Mouse (Mus musculus) neural tube, embryonic 15.5 days (tissue): ENCODE measurements around the gene Susd5. TPM values are rescaled to one million over a fixed set of nuclear protein-coding genes. Genes with fewer than 3 reads are reported as not detected.
A peak's percentile ranks its signal among the peaks of the same experiment; 100 is the strongest.

ENCODE experiments used
- ATAC-seq: fragments of 200-750 bp; cut with Nextera tagmentation; 2 replicates; pipeline ENCODE4 v1.8.0; 2017; ENCODE audit warnings: mild to moderate bottlenecking, moderate TSS enrichment, moderate library complexity; ENCODE audit not compliant: low FRiP score
- H3K27ac ChIP-seq: fragments of 300-500 bp; sonication (generic); replicated peaks from 2 replicates; pipeline ENCODE4 v1.5.1; 2015; ENCODE audit warnings: mild to moderate bottlenecking, inconsistent platforms
- H3K27me3 ChIP-seq: fragments of 300-500 bp; sonication (generic); replicated peaks from 2 replicates; pipeline ENCODE4 v1.6.1; 2015; ENCODE audit warnings: inconsistent platforms
- H3K36me3 ChIP-seq: fragments of 300-500 bp; sonication (generic); 2 replicates; pipeline ENCODE4 v1.6.1; 2015; ENCODE audit warnings: inconsistent platforms
- H3K4me1 ChIP-seq: fragments of 300-500 bp; sonication (generic); 2 replicates; pipeline ENCODE4 v1.6.1; 2015; ENCODE audit warnings: inconsistent platforms
- H3K4me2 ChIP-seq: fragments of 300-500 bp; sonication (generic); 2 replicates; pipeline ENCODE4 v1.6.1; 2015; ENCODE audit warnings: inconsistent platforms, mild to moderate bottlenecking, moderate library complexity
- H3K4me3 ChIP-seq: fragments of 300-500 bp; sonication (generic); replicated peaks from 2 replicates; pipeline ENCODE4 v1.5.1; 2015; ENCODE audit warnings: mild to moderate bottlenecking, inconsistent platforms
- H3K9ac ChIP-seq: fragments of 300-500 bp; sonication (generic); replicated peaks from 2 replicates; pipeline ENCODE4 v1.6.1; 2015; ENCODE audit warnings: mild to moderate bottlenecking, inconsistent platforms
- H3K9me3 ChIP-seq: fragments of 300-500 bp; sonication (generic); replicated peaks from 2 replicates; pipeline ENCODE4 v1.6.1; 2016; ENCODE audit warnings: inconsistent platforms
- WGBS: fragments of 180-500 bp; shearing (Covaris S2); methylation state at CpG from one replicate; pipeline ENCODE4 v1.1.7; 2015; ENCODE audit warnings: mixed read lengths; 5-methylcytosine and 5-hydroxymethylcytosine counted together
- polyA plus RNA-seq: library from polyadenylated mRNA; unstranded; fragments of >200 nt; fragmentation: Nextera tagmentation; extraction: Ambion mirVana; gene quantifications from 2 replicates; pipeline ENCODE4 v1.2.1, GENCODE M21; 2015

The Susd5 gene
- polyA plus RNA-seq, result 2.1 and 3.1 TPM in 2 replicates

- peaks cover 36% of the 10 kb centered on the region for H3K27me3 ChIP-seq
- no peaks in the 10 kb centered on the region for H3K9me3 ChIP-seq
Observed at GRCm38 (mm10) chr9:114057090-114057796, at the start of gene Susd5. Gene Susd5, plus strand, starts transcription at chr9:114057140.

GRCm38 (mm10) chr9:114007850-114008350 lies 49.0 kb upstream of the Susd5 start:
- no peaks in the 10 kb centered on the region for H3K9me3 ChIP-seq
- no peak overlapping the region for H3K27ac ChIP-seq
- 91% methylated on average over 9 of the region's 9 CpGs for WGBS
- ATAC-seq, result no peak
- no peak overlapping the region for H3K9ac ChIP-seq
- H3K4me2 ChIP-seq, result no peak overlapping the region
- H3K4me3 ChIP-seq, result no peak overlapping the region
- peaks cover 9% of the 10 kb centered on the region for H3K36me3 ChIP-seq
- H3K4me1 ChIP-seq, result no peaks in the 10 kb centered on the region
- H3K27me3 ChIP-seq, result no peaks in the 10 kb centered on the region

More at GRCm38 (mm10) chr9:114057090-114057796, at the start of gene Susd5:
- H3K36me3 ChIP-seq, result no peaks in the 10 kb centered on the region
- peak; percentile 55 for ATAC-seq
- peak within 1 kb of the TSS; percentile 51 for H3K4me3 ChIP-seq
- peak within 1 kb of the TSS; percentile 42 for H3K9ac ChIP-seq
- WGBS, result under 1% methylated on average over 58 of the region's 60 CpGs
- peak within 1 kb of the TSS; percentile 87 for H3K4me2 ChIP-seq
- no peak within 1 kb of the TSS for H3K27ac ChIP-seq
- peaks cover 8% of the 10 kb centered on the region for H3K4me1 ChIP-seq

- WGBS, result 36% methylated on average over 5 of the region's 5 CpGs
- no peak for ATAC-seq
- H3K27me3 ChIP-seq, result no peaks in the 10 kb centered on the region
Observed at GRCm38 (mm10) chr9:114009526-114009925, 47.4 kb upstream of the Susd5 start.

GRCm38 (mm10) chr9:114011203-114011602 lies 45.7 kb upstream of the Susd5 start:
- no peak overlapping the region for H3K27ac ChIP-seq
- H3K4me1 ChIP-seq, result no peaks in the 10 kb centered on the region
- no peak overlapping the region for H3K9ac ChIP-seq
- 71% methylated on average over 18 of the region's 18 CpGs for WGBS
- no peak for ATAC-seq
- no peak overlapping the region for H3K4me3 ChIP-seq
- H3K27me3 ChIP-seq, result no peaks in the 10 kb centered on the region
- H3K36me3 ChIP-seq, result 0 out of 2 replicates have a peak, but pooled peaks cover 4% of the 10 kb centered on the region
- no peak overlapping the region for H3K4me2 ChIP-seq
- H3K9me3 ChIP-seq, result no peaks in the 10 kb centered on the region

More at GRCm38 (mm10) chr9:114009526-114009925, 47.4 kb upstream of the Susd5 start:
- no peak overlapping the region for H3K4me2 ChIP-seq
- no peaks in the 10 kb centered on the region for H3K4me1 ChIP-seq
- H3K9me3 ChIP-seq, result no peaks in the 10 kb centered on the region
- H3K27ac ChIP-seq, result no peak overlapping the region
- 0 out of 2 replicates have a peak, but pooled peaks cover 4% of the 10 kb centered on the region for H3K36me3 ChIP-seq
- H3K9ac ChIP-seq, result no peak overlapping the region
- H3K4me3 ChIP-seq, result no peak overlapping the region

- no peaks in the 10 kb centered on the region for H3K4me1 ChIP-seq
- WGBS, result 92% methylated on average over 1 of the region's 1 CpGs
- no peak overlapping the region for H3K4me3 ChIP-seq
- no peak overlapping the region for H3K4me2 ChIP-seq
- ATAC-seq, result no peak
- no peak overlapping the region for H3K9ac ChIP-seq
- H3K27ac ChIP-seq, result no peak overlapping the region
- H3K36me3 ChIP-seq, result 0 out of 2 replicates have a peak, but pooled peaks cover 4% of the 10 kb centered on the region
- H3K9me3 ChIP-seq, result no peaks in the 10 kb centered on the region
- no peaks in the 10 kb centered on the region for H3K27me3 ChIP-seq
Observed at GRCm38 (mm10) chr9:114014034-114014433, 42.9 kb upstream of the Susd5 start.

- Histone ChIP-seq H3K9me3 (no peaks in the 10 kb centered on the region), H3K4me2 (no peak overlapping the region), H3K4me3 (no peak overlapping the region), H3K36me3 (0 out of 2 replicates have a peak, but pooled peaks cover 4% of the 10 kb centered on the region), H3K4me1 (no peaks in the 10 kb centered on the region), H3K9ac (no peak overlapping the region), H3K27ac (no peak overlapping the region), H3K27me3 (no peaks in the 10 kb centered on the region)
- 88% methylated on average over 4 of the region's 4 CpGs for WGBS
- no peak for ATAC-seq
Observed at GRCm38 (mm10) chr9:114015724-114016123, 41.2 kb upstream of the Susd5 start.

GRCm38 (mm10) chr9:114016402-114016801 lies 40.5 kb upstream of the Susd5 start:
- no peaks in the 10 kb centered on the region for H3K4me1 ChIP-seq
- no peak for ATAC-seq

GRCm38 (mm10) chr9:114019012-114019762 lies 37.8 kb upstream of the Susd5 start:
- WGBS, result 91% methylated on average over 7 of the region's 7 CpGs
- ATAC-seq, result no peak
- no peak overlapping the region for H3K9ac ChIP-seq

More at GRCm38 (mm10) chr9:114016402-114016801, 40.5 kb upstream of the Susd5 start:
- H3K4me3 ChIP-seq, result no peak overlapping the region
- H3K36me3 ChIP-seq, result 0 out of 2 replicates have a peak, but pooled peaks cover 4% of the 10 kb centered on the region
- 89% methylated on average over 4 of the region's 4 CpGs for WGBS
- no peak overlapping the region for H3K4me2 ChIP-seq
- H3K9ac ChIP-seq, result no peak overlapping the region
- no peak overlapping the region for H3K27ac ChIP-seq
- H3K27me3 ChIP-seq, result no peaks in the 10 kb centered on the region
- no peaks in the 10 kb centered on the region for H3K9me3 ChIP-seq

GRCm38 (mm10) chr9:114022141-114022540 lies 34.8 kb upstream of the Susd5 start:
- Histone ChIP-seq H3K9ac (no peak overlapping the region), H3K4me2 (no peak overlapping the region), H3K27me3 (no peaks in the 10 kb centered on the region), H3K9me3 (no peaks in the 10 kb centered on the region), H3K4me1 (peaks cover 17% of the 10 kb centered on the region), H3K36me3 (no peaks in the 10 kb centered on the region), H3K4me3 (no peak overlapping the region), H3K27ac (no peak overlapping the region)
- WGBS, result 67% methylated on average over 4 of the region's 4 CpGs
- no peak for ATAC-seq

More at GRCm38 (mm10) chr9:114019012-114019762, 37.8 kb upstream of the Susd5 start:
- H3K27ac ChIP-seq, result no peak overlapping the region
- H3K27me3 ChIP-seq, result no peaks in the 10 kb centered on the region
- no peak overlapping the region for H3K4me2 ChIP-seq
- no peaks in the 10 kb centered on the region for H3K36me3 ChIP-seq
- no peak overlapping the region for H3K4me3 ChIP-seq
- H3K9me3 ChIP-seq, result no peaks in the 10 kb centered on the region
- no peaks in the 10 kb centered on the region for H3K4me1 ChIP-seq

- H3K36me3 ChIP-seq, result no peaks in the 10 kb centered on the region
- peak overlapping the region; percentile 78 for H3K4me3 ChIP-seq
- no peak for ATAC-seq
- H3K27ac ChIP-seq, result no peak overlapping the region
- H3K9me3 ChIP-seq, result no peaks in the 10 kb centered on the region
- H3K27me3 ChIP-seq, result no peaks in the 10 kb centered on the region
- no peak overlapping the region for H3K9ac ChIP-seq
- 50% methylated on average over 9 of the region's 9 CpGs for WGBS
- H3K4me1 ChIP-seq, result peaks cover 17% of the 10 kb centered on the region
- H3K4me2 ChIP-seq, result peak overlapping the region; percentile 67
Observed at GRCm38 (mm10) chr9:114025182-114025581, 31.8 kb upstream of the Susd5 start.

- peak overlapping the region; percentile 78 for H3K4me3 ChIP-seq
- H3K4me1 ChIP-seq, result peaks cover 17% of the 10 kb centered on the region
- peak overlapping the region; percentile 85 for H3K27ac ChIP-seq
- 7% methylated on average over 8 of the region's 8 CpGs for WGBS
- peak overlapping the region; percentile 78 for H3K9ac ChIP-seq
- H3K4me2 ChIP-seq, result peak overlapping the region; percentile 67
- H3K36me3 ChIP-seq, result no peaks in the 10 kb centered on the region
- no peak for ATAC-seq
- no peaks in the 10 kb centered on the region for H3K9me3 ChIP-seq
- no peaks in the 10 kb centered on the region for H3K27me3 ChIP-seq
Observed at GRCm38 (mm10) chr9:114025846-114026245, 31.1 kb upstream of the Susd5 start.
